Mouse (Mus musculus) gastrocnemius, postnatal 36 days (tissue): Measurements from ENCODE around the gene Sorcs2. TPM values are rescaled to one million over a fixed set of nuclear protein-coding genes. Genes with fewer than 3 reads are reported as not detected.

Experiments used
- DNase-seq, 2 experiments: peaks; one replicate each; pipeline ENCODE4 v3.0.0; 2022
- intact Hi-C: fragments of 180-260 bp; cut with DNase I; formaldehyde crosslinking; loops from one replicate; pipeline ENCODE4 v1.15.1; 2025
- total RNA-seq, 2 experiments: library from RNA; stranded (reverse); gene quantifications; 2 replicates each; pipeline ENCODE4 v1.2.3; 2021

Sorcs2 gene
- total RNA-seq, 2 experiments from 2014 or later = 3.4 to 3.5 TPM

GRCm38 (mm10) chr5:36367911-36368310 lies 30.0 kb downstream of the Sorcs2 start:
- intact Hi-C loops = no loop called here
- DNase-seq = no peak

- intact Hi-C loops = no loop called here
- DNase-seq = peak in 1 of 2 experiments; percentile 33
Observed at GRCm38 (mm10) chr5:36367181-36367610, 30.7 kb downstream of the Sorcs2 start.

- DNase-seq = no peak
- intact Hi-C loops = no loop called here
Observed at GRCm38 (mm10) chr5:36361749-36362148, 36.2 kb downstream of the Sorcs2 start.

GRCm38 (mm10) chr5:36360343-36360742 lies 37.6 kb downstream of the Sorcs2 start:
- intact Hi-C loops = no loop called here

GRCm38 (mm10) chr5:36359535-36360243 lies 38.2 kb downstream of the Sorcs2 start:
- DNase-seq = no peak
- intact Hi-C loops = no loop called here

More at GRCm38 (mm10) chr5:36360343-36360742, 37.6 kb downstream of the Sorcs2 start:
- DNase-seq = no peak

- DNase-seq = no peak
Observed at GRCm38 (mm10) chr5:36358161-36358560, 39.8 kb downstream of the Sorcs2 start.

GRCm38 (mm10) chr5:36356659-36357058 lies 41.3 kb downstream of the Sorcs2 start:
- intact Hi-C loops = loop anchor here (2.0 kb wide), 1 partner anchor 36 kb away; no protein-coding TSS in a partner anchor
- DNase-seq = peak in 1 of 2 experiments; percentile 28

More at GRCm38 (mm10) chr5:36358161-36358560, 39.8 kb downstream of the Sorcs2 start:
- intact Hi-C loops = no loop called here

GRCm38 (mm10) chr5:36355683-36356082 lies 42.3 kb downstream of the Sorcs2 start:
- DNase-seq = no peak
- intact Hi-C loops = loop anchor here (2.0 kb wide), 1 partner anchor 35 kb away; no protein-coding TSS in a partner anchor

- intact Hi-C loops = no loop called here
- no peak for DNase-seq
Observed at GRCm38 (mm10) chr5:36353679-36354078, 44.3 kb downstream of the Sorcs2 start.

- no peak for DNase-seq
- intact Hi-C loops = no loop called here
Observed at GRCm38 (mm10) chr5:36353194-36353593, 44.7 kb downstream of the Sorcs2 start.

GRCm38 (mm10) chr5:36346698-36347097 lies 51.2 kb downstream of the Sorcs2 start:
- no peak for DNase-seq
- intact Hi-C loops = no loop called here

GRCm38 (mm10) chr5:36339283-36339682 lies 58.7 kb downstream of the Sorcs2 start:
- no peak for DNase-seq
- intact Hi-C loops = no loop called here

- intact Hi-C loops = no loop called here
- DNase-seq = no peak
Observed at GRCm38 (mm10) chr5:36336252-36336651, 61.7 kb downstream of the Sorcs2 start.

- intact Hi-C loops = no loop called here
- DNase-seq = no peak
Observed at GRCm38 (mm10) chr5:36335661-36336060, 62.3 kb downstream of the Sorcs2 start.

- no peak for DNase-seq
- intact Hi-C loops = no loop called here
Observed at GRCm38 (mm10) chr5:36334227-36334626, 63.7 kb downstream of the Sorcs2 start.

GRCm38 (mm10) chr5:36330472-36331155 lies 67.3 kb downstream of the Sorcs2 start:
- intact Hi-C loops = no loop called here
- no peak for DNase-seq

- DNase-seq = no peak
- intact Hi-C loops = no loop called here
Observed at GRCm38 (mm10) chr5:36326057-36327010, 71.6 kb downstream of the Sorcs2 start.

GRCm38 (mm10) chr5:36324140-36324572 lies 73.8 kb downstream of the Sorcs2 start:
- intact Hi-C loops = loop anchor here (5.0 kb wide), 3 partner anchors 102 to 287 kb away; no protein-coding TSS in a partner anchor
- peak in 1 of 2 experiments; percentile 17 for DNase-seq

GRCm38 (mm10) chr5:36323526-36323925 lies 74.4 kb downstream of the Sorcs2 start:
- intact Hi-C loops = loop anchor here (1.0 to 5.0 kb wide), 4 partner anchors 75 to 286 kb away; partner anchors contain the start of gene Sorcs2
- DNase-seq = peak; percentile 73 to 79

- intact Hi-C loops = loop anchor here (2.0 to 5.0 kb wide), 4 partner anchors 35 to 284 kb away; no protein-coding TSS in a partner anchor
- no peak for DNase-seq
Observed at GRCm38 (mm10) chr5:36321581-36321980, 76.4 kb downstream of the Sorcs2 start.
